ENCODE assay signal across 12 mouse cellular contexts in the genomic region with DNA sequence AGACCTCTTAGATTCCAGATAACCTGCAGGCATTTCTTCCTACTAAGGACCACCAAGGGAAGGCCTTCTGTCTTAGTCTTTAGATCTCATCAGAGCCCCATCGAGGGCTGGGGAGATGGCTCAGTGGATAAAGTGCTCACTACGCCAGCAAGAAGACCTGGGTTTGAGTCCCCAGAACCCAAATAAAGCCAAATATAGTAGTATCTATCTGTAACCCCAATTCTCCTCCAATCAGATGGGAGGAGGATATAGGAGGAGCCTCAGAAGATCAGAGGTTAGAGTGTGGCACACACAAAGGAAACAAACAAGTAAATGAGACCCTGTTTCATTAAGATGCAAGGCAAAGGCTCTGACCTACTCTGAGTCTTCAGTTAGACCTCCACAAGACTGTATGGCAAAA. TPM values are rescaled to one million over a fixed set of nuclear protein-coding genes. Genes with fewer than 3 reads are reported as not detected.
DNase-seq lines count a peak whose midpoint lies in the region; ATAC-seq and TF ChIP-seq lines count a peak whose summit lies in the region.
"Had no signal": no experiment of that assay in that cellular context is flagged by ENCODE, and none has a peak within 500 bp of the region (broad histone marks: within the 10 kb centered on the region; RNA-seq: fewer than 3 reads in every experiment).

No protein-coding gene starts in this region.

- H3K27ac ChIP-seq in heart, embryonic 15.5 days = peak overlapping the region; percentile 35; the same call in 1 of the 2 replicates
- no peak overlapping the region; the same call in 1 of the 2 replicates for H3K27ac ChIP-seq in heart, adult 2 months
- peak overlapping the region; percentile 54; the same call in 1 of the 2 replicates for H3K27ac ChIP-seq in bone marrow, adult 2 months (ENCODE audit: control insufficient read depth, insufficient read depth, low read depth, low read length, poor library complexity)
- H3K27ac ChIP-seq: forebrain, embryonic 10.5 days; neural tube, embryonic 15.5 days had no signal

- H3K4me2 ChIP-seq in heart, embryonic 15.5 days = no peak overlapping the region
- H3K4me2 ChIP-seq: neural tube, embryonic 15.5 days had no signal

- no peak overlapping the region for H3K4me3 ChIP-seq in heart, embryonic 15.5 days
- H3K4me3 ChIP-seq in heart, adult 2 months = no peak overlapping the region
- no peak overlapping the region for H3K4me3 ChIP-seq in bone marrow, adult 2 months (replicated peaks; ENCODE audit: control insufficient read depth, low read depth, low read length)
- H3K4me3 ChIP-seq: forebrain, embryonic 10.5 days; neural tube, embryonic 15.5 days had no signal

- H3K79me2 ChIP-seq in heart, adult 2 months (replicated peaks; ENCODE audit: control insufficient read depth, insufficient read depth, low read length) = no peaks in the 10 kb centered on the region

- WGBS in heart, embryonic 15.5 days = 65% methylated on average over 2 of the region's 2 CpGs
- WGBS in heart, adult 2 months = 76% methylated on average over 2 of the region's 2 CpGs
- 53% methylated on average over 2 of the region's 2 CpGs for WGBS in bone marrow, adult 2 months

- no peak for ATAC-seq in heart, embryonic 15.5 days (replicated peaks; ENCODE audit: insufficient number of reproducible peaks, insufficient read depth, low FRiP score, low read depth)
- ATAC-seq in megakaryocyte-erythroid progenitor cell, adult 5-6 weeks (replicated peaks; ENCODE audit: low FRiP score, low TSS enrichment, poor library complexity, severe bottlenecking) = no peak
- ATAC-seq: Patski had no signal

- TF ChIP-seq POLR2A in heart, adult 2 months (IDR thresholded peaks at IDR 0.05; ENCODE audit: insufficient read depth, low read depth, low read length) = no peak
- no peak for TF ChIP-seq POLR2A in bone marrow, adult 2 months (IDR thresholded peaks at IDR 0.05; ENCODE audit: borderline replicate concordance, control insufficient read depth, low read depth, low read length)

- H3K9me3 ChIP-seq in heart, embryonic 15.5 days (replicated peaks) = no peaks in the 10 kb centered on the region
- H3K9me3 ChIP-seq: forebrain, embryonic 10.5 days; neural tube, embryonic 15.5 days had no signal

- intact Hi-C loops in heart, adult 2 months (cut with DNase I) = no loop called here

- TF ChIP-seq CTCF in heart, adult 2 months (IDR thresholded peaks at IDR 0.05) = no peak
- TF ChIP-seq CTCF in bone marrow, adult 2 months (IDR thresholded peaks at IDR 0.05; ENCODE audit: control insufficient read depth, insufficient read depth, low read length) = no peak

- DNase-seq in heart, adult 2 months = no peak
- DNase-seq in CD4-positive helper T cell, adult 2 months (ENCODE audit: low read depth, low spot score) = peak; percentile 61
- DNase-seq in naive thymus-derived CD4-positive, alpha-beta T cell, adult 2 months (ENCODE audit: low read depth) = peak; percentile 54
- no peak for DNase-seq in urinary bladder, postnatal 4 days (ENCODE audit: low spot score in 2 of 2)
- DNase-seq: cerebellum, postnatal 25 days; kidney, adult 18-20 months had no signal

- H3K4me1 ChIP-seq in heart, embryonic 15.5 days (replicated peaks) = peaks cover 89% of the 10 kb centered on the region
- H3K4me1 ChIP-seq in heart, adult 2 months (ENCODE audit: control insufficient read depth, insufficient read depth, low read length) = peaks cover 14% of the 10 kb centered on the region
- peaks cover 15% of the 10 kb centered on the region for H3K4me1 ChIP-seq in bone marrow, adult 2 months (ENCODE audit: control insufficient read depth, insufficient read depth, low read length)

- H3K27me3 ChIP-seq in heart, embryonic 15.5 days = no peaks in the 10 kb centered on the region
- no peaks in the 10 kb centered on the region for H3K27me3 ChIP-seq in heart, adult 2 months (ENCODE audit: control insufficient read depth, insufficient read depth, low read length)
- H3K27me3 ChIP-seq: neural tube, embryonic 15.5 days; Patski had no signal

- no peaks in the 10 kb centered on the region for H3K36me3 ChIP-seq in heart, embryonic 15.5 days
- no peaks in the 10 kb centered on the region for H3K36me3 ChIP-seq in heart, adult 2 months (ENCODE audit: control insufficient read depth, insufficient read depth, low read length)
- H3K36me3 ChIP-seq: forebrain, embryonic 10.5 days; neural tube, embryonic 15.5 days had no signal

- H3K9ac ChIP-seq in heart, embryonic 15.5 days = no peak overlapping the region
- no peak overlapping the region for H3K9ac ChIP-seq in heart, adult 2 months (ENCODE audit: low read depth, low read length)
- H3K9ac ChIP-seq: neural tube, embryonic 15.5 days had no signal

- TF ChIP-seq EP300 in heart, adult 2 months (IDR thresholded peaks at IDR 0.05; ENCODE audit: insufficient read depth, low read depth, low read length) = no peak

RNA-seq across cellular contexts. Expression of a gene that starts 36.4 kb away (rescaled TPM):
- 14.7 and 19.8 TPM in 2 replicates for polyA plus RNA-seq in heart, embryonic 15.5 days (2015; fragmentation: Nextera tagmentation; extraction: Ambion mirVana)
- total RNA-seq in heart, adult 2 months (2021) = 10 to 100 TPM; 52.2 to 67.6 TPM
- 51.7 and 52.2 TPM in 2 replicates for polyA plus RNA-seq in heart, adult 2 months (2012; rRNA removed)
- polyA plus RNA-seq in bone marrow, adult 2 months (2011; ENCODE audit: insufficient read depth, insufficient read length, low replicate concordance, missing spikeins) = 9.3 and 23.0 TPM in 2 replicates
- 38.5 and 38.8 TPM in 2 replicates for total RNA-seq in megakaryocyte-erythroid progenitor cell, adult 5-6 weeks (2014; fragmentation: Nextera tagmentation)
- total RNA-seq in megakaryocyte-erythroid progenitor cell, adult 5-6 weeks (2017) = 16.0 and 18.0 TPM in 2 replicates

Comparison
In these comparisons a context has a peak if more than half of its experiments do, and no peak if none do; other contexts are left out.
1. DNase-seq: peak in CD4-positive helper T cell, adult 2 months (single experiment) and naive thymus-derived CD4-positive, alpha-beta T cell, adult 2 months (single experiment); none in heart, adult 2 months (0 of 2) and urinary bladder, postnatal 4 days (0 of 2).